Mouse (Mus musculus) stomach, embryonic 14.5 days (tissue): ENCODE measurements at regions not wholly inside any gene's neighbourhood (a gene's known extent, or its start where the extent isn't known, plus 50 kb on each side); places are given as distances from the start of the nearest gene placed in this dataset.

Experiments used
- ATAC-seq: fragments of 200-750 bp; cut with Nextera tagmentation; 2 replicates; pipeline ENCODE4 v1.8.0; 2017; ENCODE audit warnings: low read depth, moderate TSS enrichment; ENCODE audit not compliant: insufficient number of reproducible peaks, insufficient read depth, low FRiP score
- H3K27ac ChIP-seq: fragments of 300-500 bp; sonication (generic); 2 replicates; pipeline ENCODE4 v1.5.1; 2014; ENCODE audit warnings: mild to moderate bottlenecking, low read length, moderate library complexity, mixed read lengths
- H3K27me3 ChIP-seq: fragments of 300-500 bp; sonication (generic); 2 replicates; pipeline ENCODE4 v1.6.1; 2014; ENCODE audit warnings: low read length, control low read depth, mixed read lengths; ENCODE audit not compliant: control insufficient read depth, insufficient read depth
- H3K36me3 ChIP-seq: fragments of 300-500 bp; sonication (generic); 2 replicates; pipeline ENCODE4 v1.6.1; 2014; ENCODE audit warnings: mild to moderate bottlenecking, control low read depth, low read length, moderate library complexity, mixed read lengths; ENCODE audit not compliant: control insufficient read depth, insufficient read depth
- H3K4me1 ChIP-seq: fragments of 300-500 bp; sonication (generic); 2 replicates; pipeline ENCODE4 v1.6.1; 2014; ENCODE audit warnings: low read length, control low read depth, mixed read lengths; ENCODE audit not compliant: control insufficient read depth, insufficient read depth
- H3K4me2 ChIP-seq: fragments of 300-500 bp; sonication (generic); replicated peaks from 2 replicates; pipeline ENCODE4 v1.6.1; 2014; ENCODE audit warnings: low read depth, low read length, control low read depth
- H3K4me3 ChIP-seq: fragments of 300-500 bp; sonication (generic); 2 replicates; pipeline ENCODE4 v1.5.1; 2014; ENCODE audit warnings: low read depth, low read length, control low read depth
- H3K9ac ChIP-seq: fragments of 300-500 bp; sonication (generic); replicated peaks from 2 replicates; pipeline ENCODE4 v1.6.1; 2014; ENCODE audit warnings: low read depth, mild to moderate bottlenecking, control low read depth, low read length, moderate library complexity, mixed read lengths
- H3K9me3 ChIP-seq: fragments of 300-500 bp; sonication (generic); 2 replicates; pipeline ENCODE4 v1.6.1; 2016; ENCODE audit warnings: low read depth, low read length, control low read depth; ENCODE audit not compliant: control insufficient read depth
- WGBS: fragments of 180-500 bp; shearing (Covaris S2); extraction: QIAGEN DNeasy Blood & Tissue Kit; methylation state at CpG from one replicate; pipeline ENCODE4 v1.1.7; 2014; 5-methylcytosine and 5-hydroxymethylcytosine counted together

- H3K27ac ChIP-seq = no peak overlapping the region
- no peak overlapping the region for H3K9ac ChIP-seq
- peak; percentile 58; the same call in 1 of the 2 replicates for ATAC-seq
- 33% methylated on average over 9 of the region's 9 CpGs for WGBS
- no peaks in the 10 kb centered on the region for H3K27me3 ChIP-seq
- no peak overlapping the region for H3K4me2 ChIP-seq
- H3K9me3 ChIP-seq = no peaks in the 10 kb centered on the region
- no peaks in the 10 kb centered on the region for H3K36me3 ChIP-seq
- H3K4me1 ChIP-seq = 0 out of 2 replicates have a peak, but pooled peaks cover 9% of the 10 kb centered on the region
- no peak overlapping the region for H3K4me3 ChIP-seq
These were observed 56.9 kb upstream of the Atp1a1 start for GRCm38 (mm10) chr3:101661184-101661992.

GRCm38 (mm10) chr3:101660635-101661034 is 56.2 kb upstream of the Atp1a1 start:
- Histone ChIP-seq H3K9ac (no peak overlapping the region), H3K36me3 (no peaks in the 10 kb centered on the region), H3K9me3 (no peaks in the 10 kb centered on the region), H3K4me1 (0 out of 2 replicates have a peak, but pooled peaks cover 9% of the 10 kb centered on the region), H3K4me3 (no peak overlapping the region), H3K27ac (no peak overlapping the region), H3K27me3 (no peaks in the 10 kb centered on the region), H3K4me2 (no peak overlapping the region)
- no peak for ATAC-seq
- 43% methylated on average over 6 of the region's 6 CpGs for WGBS

- no peak for ATAC-seq
These were observed 55.7 kb upstream of the Atp1a1 start for GRCm38 (mm10) chr3:101660176-101660575.

GRCm38 (mm10) chr3:101657979-101658378 is 53.5 kb upstream of the Atp1a1 start:
- Histone ChIP-seq H3K27ac (no peak overlapping the region), H3K4me1 (peaks cover 11% of the 10 kb centered on the region; the same call in 1 of the 2 replicates), H3K9ac (no peak overlapping the region), H3K4me3 (no peak overlapping the region), H3K36me3 (no peaks in the 10 kb centered on the region), H3K27me3 (no peaks in the 10 kb centered on the region), H3K4me2 (no peak overlapping the region), H3K9me3 (no peaks in the 10 kb centered on the region)
- no peak for ATAC-seq

More at GRCm38 (mm10) chr3:101660176-101660575, 55.7 kb upstream of the Atp1a1 start:
- Histone ChIP-seq H3K4me1 (0 out of 2 replicates have a peak, but pooled peaks cover 9% of the 10 kb centered on the region), H3K27me3 (no peaks in the 10 kb centered on the region), H3K4me2 (no peak overlapping the region), H3K27ac (no peak overlapping the region), H3K36me3 (no peaks in the 10 kb centered on the region), H3K9ac (no peak overlapping the region), H3K9me3 (no peaks in the 10 kb centered on the region), H3K4me3 (no peak overlapping the region)
- 91% methylated on average over 4 of the region's 4 CpGs for WGBS

- Histone ChIP-seq H3K9me3 (no peaks in the 10 kb centered on the region), H3K27me3 (no peaks in the 10 kb centered on the region), H3K4me3 (no peak overlapping the region), H3K36me3 (no peaks in the 10 kb centered on the region), H3K4me1 (peaks cover 3% of the 10 kb centered on the region; the same call in 1 of the 2 replicates), H3K4me2 (no peak overlapping the region), H3K27ac (no peak overlapping the region), H3K9ac (no peak overlapping the region)
- no peak for ATAC-seq
- WGBS = 82% methylated on average over 4 of the region's 4 CpGs
These were observed 50.2 kb upstream of the Atp1a1 start for GRCm38 (mm10) chr3:101654720-101655119.
